Mouse (Mus musculus): ENCODE results near the gene Sgca. TPM values are rescaled to one million over a fixed set of nuclear protein-coding genes. Genes with fewer than 3 reads are reported as not detected.
A peak's percentile ranks its signal among the peaks of the same experiment; 100 is the strongest.

Sgca gene
- polyA plus RNA-seq, 1 experiment from 2014 or later = not detected

GRCm38 (mm10) chr11:95009629-95010014 lies 33.5 kb upstream of the Sgca start, which contains the start of gene Samd14:
Samd14 (plus strand) TSS chr11:95009879.
- peak within 1 kb of the TSS; percentile 72 for H3K4me2 ChIP-seq
- ATAC-seq (ENCODE audit: low read depth) = peak; percentile 70
- H3K36me3 ChIP-seq = peaks cover 19% of the 10 kb centered on the region
- peak within 1 kb of the TSS; percentile 96 for H3K4me3 ChIP-seq
- peaks cover 77% of the 10 kb centered on the region for H3K4me1 ChIP-seq (replicated peaks)
- under 1% methylated on average over 30 of the region's 32 CpGs for WGBS
- H3K27me3 ChIP-seq = no peaks in the 10 kb centered on the region
- H3K9me3 ChIP-seq = no peaks in the 10 kb centered on the region
- H3K27ac ChIP-seq (replicated peaks) = peak within 1 kb of the TSS; percentile 98
- H3K9ac ChIP-seq = peak within 1 kb of the TSS; percentile 99

GRCm38 (mm10) chr11:95008661-95009628 lies 32.8 kb upstream of the Sgca start:
- 35% methylated on average over 15 of the region's 15 CpGs for WGBS
- peak; percentile 1; the same call in 1 of the 2 replicates for ATAC-seq (ENCODE audit: low read depth)

GRCm38 (mm10) chr11:95007418-95007817 lies 31.3 kb upstream of the Sgca start:
- Histone ChIP-seq H3K4me2 (peak overlapping the region; percentile 70), H3K9ac (no peak overlapping the region; the same call in 1 of the 2 replicates), H3K36me3 (peaks cover 37% of the 10 kb centered on the region), H3K9me3 (no peaks in the 10 kb centered on the region), H3K4me3 (0 out of 2 replicates have a peak overlapping the region, but pooled peaks have one; percentile 32), H3K27me3 (no peaks in the 10 kb centered on the region), H3K4me1 (replicated peaks) (peaks cover 57% of the 10 kb centered on the region), H3K27ac (replicated peaks) (peak overlapping the region; percentile 98)
- no peak for ATAC-seq (ENCODE audit: low read depth)
- 76% methylated on average over 3 of the region's 3 CpGs for WGBS

More at GRCm38 (mm10) chr11:95008661-95009628, 32.8 kb upstream of the Sgca start:
- H3K27me3 ChIP-seq = no peaks in the 10 kb centered on the region
- peaks cover 22% of the 10 kb centered on the region for H3K36me3 ChIP-seq
- peak overlapping the region; percentile 98 for H3K27ac ChIP-seq (replicated peaks)
- H3K4me2 ChIP-seq = peak overlapping the region; percentile 72
- H3K4me1 ChIP-seq (replicated peaks) = peaks cover 70% of the 10 kb centered on the region
- H3K9me3 ChIP-seq = no peaks in the 10 kb centered on the region
- peak overlapping the region; percentile 99 for H3K9ac ChIP-seq
- peak overlapping the region; percentile 96 for H3K4me3 ChIP-seq

GRCm38 (mm10) chr11:95006525-95007219 lies 30.5 kb upstream of the Sgca start:
- WGBS = 2% methylated on average over 27 of the region's 27 CpGs
- H3K4me1 ChIP-seq (replicated peaks) = peaks cover 52% of the 10 kb centered on the region
- H3K4me3 ChIP-seq = peak overlapping the region; percentile 32
- H3K27me3 ChIP-seq = no peaks in the 10 kb centered on the region
- ATAC-seq (ENCODE audit: low read depth) = peak; percentile 55
- peaks cover 45% of the 10 kb centered on the region for H3K36me3 ChIP-seq
- peak overlapping the region; percentile 98 for H3K27ac ChIP-seq (replicated peaks)
- peak overlapping the region; percentile 66 for H3K9ac ChIP-seq
- H3K4me2 ChIP-seq = peak overlapping the region; percentile 70
- H3K9me3 ChIP-seq = no peaks in the 10 kb centered on the region

GRCm38 (mm10) chr11:95006038-95006437 lies 29.9 kb upstream of the Sgca start:
- Histone ChIP-seq H3K4me2 (peak overlapping the region; percentile 70), H3K27me3 (no peaks in the 10 kb centered on the region), H3K4me1 (replicated peaks) (peaks cover 51% of the 10 kb centered on the region), H3K27ac (replicated peaks) (peak overlapping the region; percentile 98), H3K9ac (peak overlapping the region; percentile 66), H3K9me3 (no peaks in the 10 kb centered on the region), H3K4me3 (peak overlapping the region; percentile 32), H3K36me3 (peaks cover 51% of the 10 kb centered on the region)
- WGBS = 35% methylated on average over 4 of the region's 4 CpGs
- no peak for ATAC-seq (ENCODE audit: low read depth)

- no peak for ATAC-seq (ENCODE audit: low read depth)
- no peak overlapping the region for H3K4me3 ChIP-seq
- H3K4me1 ChIP-seq (replicated peaks) = peaks cover 60% of the 10 kb centered on the region
- H3K36me3 ChIP-seq = peaks cover 63% of the 10 kb centered on the region
- H3K27ac ChIP-seq (replicated peaks) = no peak overlapping the region
- WGBS = 65% methylated on average over 6 of the region's 6 CpGs
- no peak overlapping the region; the same call in 1 of the 2 replicates for H3K9ac ChIP-seq
- no peaks in the 10 kb centered on the region for H3K9me3 ChIP-seq
- H3K27me3 ChIP-seq = no peaks in the 10 kb centered on the region
- no peak overlapping the region for H3K4me2 ChIP-seq
These were observed 28.7 kb upstream of the Sgca start for GRCm38 (mm10) chr11:95004937-95005198.

GRCm38 (mm10) chr11:95004136-95004936 lies 28.2 kb upstream of the Sgca start:
- ATAC-seq (ENCODE audit: low read depth) = no peak
- no peak overlapping the region for H3K4me2 ChIP-seq
- H3K27ac ChIP-seq (replicated peaks) = peak overlapping the region; percentile 52
- H3K4me1 ChIP-seq (replicated peaks) = peaks cover 64% of the 10 kb centered on the region
- no peak overlapping the region for H3K4me3 ChIP-seq
- peaks cover 67% of the 10 kb centered on the region for H3K36me3 ChIP-seq
- WGBS = 88% methylated on average over 12 of the region's 12 CpGs
- H3K27me3 ChIP-seq = no peaks in the 10 kb centered on the region
- H3K9ac ChIP-seq = no peak overlapping the region; the same call in 1 of the 2 replicates
- no peaks in the 10 kb centered on the region for H3K9me3 ChIP-seq

- Histone ChIP-seq H3K4me3 (no peak overlapping the region), H3K36me3 (peaks cover 83% of the 10 kb centered on the region), H3K4me1 (replicated peaks) (peaks cover 63% of the 10 kb centered on the region), H3K4me2 (no peak overlapping the region), H3K9me3 (no peaks in the 10 kb centered on the region), H3K27ac (replicated peaks) (no peak overlapping the region), H3K9ac (no peak overlapping the region), H3K27me3 (no peaks in the 10 kb centered on the region)
- ATAC-seq (ENCODE audit: low read depth) = no peak
- WGBS = 95% methylated on average over 8 of the region's 8 CpGs
These were observed 26.6 kb upstream of the Sgca start for GRCm38 (mm10) chr11:95002705-95003104.

- Histone ChIP-seq H3K9me3 (no peaks in the 10 kb centered on the region), H3K9ac (no peak overlapping the region), H3K36me3 (peaks cover 92% of the 10 kb centered on the region), H3K4me3 (no peak overlapping the region), H3K27ac (replicated peaks) (no peak overlapping the region), H3K4me2 (no peak overlapping the region), H3K27me3 (no peaks in the 10 kb centered on the region), H3K4me1 (replicated peaks) (peaks cover 63% of the 10 kb centered on the region)
- ATAC-seq (ENCODE audit: low read depth) = no peak
- 86% methylated on average over 21 of the region's 21 CpGs for WGBS
These were observed 25.6 kb upstream of the Sgca start for GRCm38 (mm10) chr11:95001584-95002347.

- peak overlapping the region; percentile 24; the same call in 1 of the 2 replicates for H3K4me2 ChIP-seq
- ATAC-seq (ENCODE audit: low read depth) = 0 out of 2 replicates have a peak, but pooled peaks have one; percentile 49
These were observed 24.9 kb upstream of the Sgca start for GRCm38 (mm10) chr11:95001058-95001457.

GRCm38 (mm10) chr11:95000548-95000947 lies 24.4 kb upstream of the Sgca start:
- no peak overlapping the region for H3K4me3 ChIP-seq
- no peaks in the 10 kb centered on the region for H3K27me3 ChIP-seq
- no peaks in the 10 kb centered on the region for H3K9me3 ChIP-seq
- peak overlapping the region; percentile 57 for H3K9ac ChIP-seq
- H3K36me3 ChIP-seq = peaks cover 96% of the 10 kb centered on the region
- ATAC-seq (ENCODE audit: low read depth) = no peak
- 30% methylated on average over 4 of the region's 4 CpGs for WGBS
- peak overlapping the region; percentile 24; the same call in 1 of the 2 replicates for H3K4me2 ChIP-seq
- peaks cover 63% of the 10 kb centered on the region for H3K4me1 ChIP-seq (replicated peaks)
- H3K27ac ChIP-seq (replicated peaks) = peak overlapping the region; percentile 83

More at GRCm38 (mm10) chr11:95001058-95001457, 24.9 kb upstream of the Sgca start:
- H3K27ac ChIP-seq (replicated peaks) = peak overlapping the region; percentile 83
- no peaks in the 10 kb centered on the region for H3K9me3 ChIP-seq
- no peak overlapping the region for H3K4me3 ChIP-seq
- peak overlapping the region; percentile 57 for H3K9ac ChIP-seq
- H3K36me3 ChIP-seq = peaks cover 99% of the 10 kb centered on the region
- 1% methylated on average over 8 of the region's 8 CpGs for WGBS
- H3K27me3 ChIP-seq = no peaks in the 10 kb centered on the region
- H3K4me1 ChIP-seq (replicated peaks) = peaks cover 63% of the 10 kb centered on the region

All from neural tube, embryonic 13.5 days (tissue).